Mouse (Mus musculus) embryo, embryonic 9.5 days (tissue): ENCODE results near the gene Jpt2.

Experiments
- DNase-seq: peaks from one replicate; pipeline ENCODE4 v3.0.0-alpha.2; 2017; ENCODE audit errors: extremely low spot score

The Jpt2 gene

DNA sequence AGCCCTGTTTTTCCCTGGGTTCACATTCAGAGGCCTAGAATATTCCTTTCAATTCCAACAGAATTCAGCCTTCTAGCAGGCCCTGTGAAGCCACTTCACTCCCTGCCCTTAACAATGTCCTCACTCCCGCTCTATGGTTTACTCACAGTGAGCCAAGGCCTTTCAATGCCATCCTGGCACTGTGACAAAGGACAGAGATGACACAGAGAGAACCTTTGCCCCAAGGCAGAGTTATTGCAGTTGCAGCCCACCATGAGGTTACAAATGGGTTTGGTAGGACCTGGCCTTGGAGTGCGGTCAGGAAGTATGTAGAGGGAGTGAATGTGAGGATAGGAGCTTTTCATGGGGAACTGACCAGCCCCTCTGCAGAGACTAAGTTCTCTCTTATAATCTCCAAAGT, 52.9 kb downstream of the Jpt2 start:
- no peak for DNase-seq

DNA sequence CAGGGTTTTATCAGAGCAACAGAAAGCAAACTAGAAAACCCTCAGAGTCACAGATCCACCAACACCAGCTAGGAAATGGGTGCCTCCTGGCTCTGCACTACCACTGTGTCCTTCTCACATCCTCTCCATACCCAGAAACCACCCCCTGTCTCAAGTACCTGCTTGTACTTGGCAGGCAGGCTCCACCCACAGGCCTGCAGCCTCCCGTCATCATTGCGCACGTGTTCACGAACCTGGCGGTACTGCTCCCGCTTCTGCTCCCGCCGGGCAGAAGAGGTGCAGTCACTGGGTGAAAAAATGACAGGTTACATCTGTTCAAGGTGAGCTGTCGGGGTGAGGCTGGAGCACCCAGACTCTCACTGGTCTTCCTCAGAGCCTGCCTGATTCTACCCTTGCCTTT, 56.7 kb downstream of the Jpt2 start:
- no peak for DNase-seq

DNA sequence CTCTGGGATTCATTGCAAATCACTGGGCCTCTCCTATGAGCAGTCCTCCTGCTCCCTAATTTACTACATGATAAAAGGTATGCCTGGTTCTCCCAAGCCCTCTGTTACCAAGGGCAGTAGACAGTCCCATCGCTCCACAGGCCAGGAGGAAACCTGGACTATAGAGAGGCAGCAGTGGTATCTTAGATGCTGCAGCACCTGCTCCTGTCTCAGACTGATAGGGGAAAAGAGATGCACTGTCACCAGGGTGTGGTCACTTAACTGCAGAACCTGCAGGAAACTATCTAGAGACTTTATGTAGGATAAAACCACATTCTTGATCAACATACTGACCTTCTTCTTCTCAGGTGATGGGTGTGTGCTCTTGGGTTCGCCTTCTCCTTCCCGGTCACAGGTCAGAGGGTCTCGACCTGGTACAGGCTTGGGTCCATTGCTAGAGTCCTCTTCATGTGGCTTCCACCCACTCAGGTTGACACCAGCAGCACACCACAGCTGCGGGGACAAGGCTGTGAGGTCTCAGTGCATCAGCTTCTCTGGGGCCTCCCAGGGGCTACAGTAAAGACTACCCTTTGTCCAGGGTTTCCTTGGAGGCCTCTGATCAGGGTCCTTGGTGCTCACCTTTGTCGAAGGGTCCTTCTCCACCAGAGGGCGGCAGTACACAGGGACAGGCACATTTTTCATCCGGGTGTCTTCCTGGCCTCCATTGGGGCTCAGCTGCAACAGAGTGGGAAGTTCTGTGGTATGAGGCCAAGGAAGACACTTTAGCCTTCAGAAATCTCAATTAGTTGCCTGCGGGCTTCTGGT, 57.6 kb downstream of the Jpt2 start:
- no peak for DNase-seq

DNA sequence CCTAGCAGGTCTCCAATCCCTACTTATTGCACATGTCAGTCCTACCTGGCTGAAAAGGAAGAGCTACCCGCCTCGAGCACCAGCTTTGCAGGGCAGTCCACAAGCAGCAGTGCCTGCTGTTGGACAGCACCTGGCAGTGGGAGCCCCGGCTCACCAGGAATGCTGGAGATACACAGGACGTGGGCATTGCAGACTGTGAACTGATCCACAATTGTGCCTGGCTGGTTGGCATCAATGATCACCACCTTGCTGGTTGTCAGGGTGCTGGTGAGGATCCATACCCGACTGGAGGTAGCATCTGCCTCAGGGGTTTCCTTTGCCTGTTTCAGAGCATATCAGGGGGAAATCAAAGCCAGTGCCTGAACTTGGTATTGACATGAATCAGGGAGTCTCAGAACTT, 58.4 kb downstream of the Jpt2 start:
- DNase-seq, result no peak

DNA sequence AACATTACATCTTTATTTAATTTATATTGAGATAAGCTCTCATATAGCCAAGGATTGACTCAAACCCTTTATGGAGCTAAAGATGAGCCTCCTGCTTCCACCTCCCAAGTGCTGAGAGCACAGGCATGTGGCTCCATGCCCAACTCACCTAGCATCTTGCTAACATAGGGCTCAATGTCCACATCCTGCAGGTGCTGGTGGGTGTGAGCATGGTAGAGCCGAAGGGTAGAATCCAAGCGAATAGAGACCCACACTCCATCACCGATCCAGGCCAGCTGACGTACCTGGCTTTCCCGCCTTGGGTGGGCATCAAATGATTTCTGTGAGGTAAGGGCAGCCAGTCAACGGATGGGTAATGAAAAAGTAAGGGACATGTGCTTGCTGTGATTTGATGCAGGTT, 60.5 kb downstream of the Jpt2 start:
- DNase-seq, result no peak

DNA sequence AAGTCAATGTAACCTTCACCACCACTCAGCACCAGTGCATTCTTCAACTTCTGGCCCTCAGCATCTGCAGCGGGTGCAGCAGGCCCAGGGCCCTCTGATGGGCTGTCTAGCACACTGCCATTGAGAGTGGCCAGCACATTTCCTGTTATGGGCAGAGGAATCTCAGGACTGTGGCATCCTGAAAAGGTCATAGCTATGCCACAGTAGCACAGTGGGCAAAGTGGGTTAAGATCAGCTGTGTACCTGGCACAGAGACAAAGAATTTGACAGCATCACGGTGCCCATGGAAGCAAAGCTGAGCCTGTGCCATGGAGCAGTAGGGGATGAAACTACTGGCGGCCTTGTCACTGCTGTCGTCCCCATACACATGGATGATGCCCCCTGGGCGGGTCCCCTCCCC, 61.3 kb downstream of the Jpt2 start:
- DNase-seq, result no peak

DNA sequence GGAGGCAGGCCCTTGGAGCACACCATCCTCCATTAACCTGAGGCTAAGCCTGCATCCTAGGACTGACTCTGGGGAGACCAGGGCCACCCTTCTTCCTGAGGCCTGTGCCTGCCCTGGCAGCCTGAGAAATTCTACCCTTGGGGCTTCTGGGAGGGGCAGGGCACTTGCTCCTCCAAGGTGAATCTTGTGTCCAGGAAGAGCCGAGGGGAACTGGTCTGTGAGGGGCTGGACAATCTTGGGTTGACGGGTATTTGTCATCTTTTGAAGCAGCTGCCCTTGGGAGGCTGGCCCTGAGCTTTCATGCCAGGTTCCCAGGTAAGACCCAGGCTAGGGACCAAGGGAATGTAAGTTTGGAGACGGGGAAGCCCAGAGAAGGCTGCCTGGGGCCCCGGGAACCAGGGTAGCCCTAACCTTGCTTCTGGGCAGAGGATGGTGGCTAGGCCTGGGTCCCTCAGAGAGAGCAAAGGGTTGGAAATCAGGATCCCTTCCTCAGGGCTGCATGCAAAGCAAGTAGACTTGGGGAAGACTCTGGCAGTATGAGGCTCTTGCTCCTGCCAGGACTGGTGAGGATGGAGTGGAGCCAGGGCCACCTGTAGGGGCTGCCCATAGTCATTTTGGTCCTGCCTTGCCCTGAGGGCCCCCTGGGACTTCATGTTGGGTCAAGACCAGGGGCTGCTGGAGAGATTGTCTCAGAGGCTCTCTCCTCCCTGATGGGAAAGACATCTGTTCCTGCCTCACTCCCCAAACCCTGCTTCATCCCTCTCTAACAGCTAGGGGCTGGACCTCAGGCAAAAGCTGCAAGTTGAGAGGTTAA, 62.2 kb downstream of the Jpt2 start:
- no peak for DNase-seq

DNA sequence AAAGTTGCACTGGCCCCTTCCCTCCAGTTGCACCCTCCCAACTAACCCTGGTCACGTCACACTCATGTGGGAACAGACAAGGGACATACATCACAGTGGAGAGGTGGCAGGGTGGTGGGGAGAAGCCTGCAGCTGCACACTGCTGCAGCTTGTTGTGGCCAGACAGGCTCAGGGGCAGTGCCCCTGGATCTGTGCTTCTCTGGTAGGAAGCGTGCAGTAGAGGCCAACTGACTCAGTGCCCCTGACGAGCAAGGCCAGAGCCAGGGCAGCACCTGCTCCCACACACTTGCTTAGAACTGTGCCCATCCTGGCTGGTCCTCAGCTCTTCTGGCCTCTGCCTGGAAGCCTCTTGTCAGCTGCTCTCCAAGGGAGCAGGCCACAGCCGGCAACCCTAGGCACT, 62.9 kb downstream of the Jpt2 start:
- no peak for DNase-seq

DNA sequence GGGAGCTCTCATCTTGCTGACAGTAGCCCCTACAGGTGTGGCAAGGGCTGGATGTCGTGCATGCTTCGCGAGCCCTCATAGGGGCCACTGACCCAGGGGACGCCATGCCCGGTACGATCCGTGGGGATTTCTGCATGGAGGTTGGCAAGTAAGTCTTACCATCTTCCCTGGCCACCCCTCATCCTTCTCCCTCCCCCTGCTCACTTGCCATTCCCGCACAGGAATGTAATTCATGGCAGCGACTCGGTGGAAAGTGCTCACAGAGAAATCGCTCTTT, 63.6 kb downstream of the Jpt2 start:
- no peak for DNase-seq

DNA sequence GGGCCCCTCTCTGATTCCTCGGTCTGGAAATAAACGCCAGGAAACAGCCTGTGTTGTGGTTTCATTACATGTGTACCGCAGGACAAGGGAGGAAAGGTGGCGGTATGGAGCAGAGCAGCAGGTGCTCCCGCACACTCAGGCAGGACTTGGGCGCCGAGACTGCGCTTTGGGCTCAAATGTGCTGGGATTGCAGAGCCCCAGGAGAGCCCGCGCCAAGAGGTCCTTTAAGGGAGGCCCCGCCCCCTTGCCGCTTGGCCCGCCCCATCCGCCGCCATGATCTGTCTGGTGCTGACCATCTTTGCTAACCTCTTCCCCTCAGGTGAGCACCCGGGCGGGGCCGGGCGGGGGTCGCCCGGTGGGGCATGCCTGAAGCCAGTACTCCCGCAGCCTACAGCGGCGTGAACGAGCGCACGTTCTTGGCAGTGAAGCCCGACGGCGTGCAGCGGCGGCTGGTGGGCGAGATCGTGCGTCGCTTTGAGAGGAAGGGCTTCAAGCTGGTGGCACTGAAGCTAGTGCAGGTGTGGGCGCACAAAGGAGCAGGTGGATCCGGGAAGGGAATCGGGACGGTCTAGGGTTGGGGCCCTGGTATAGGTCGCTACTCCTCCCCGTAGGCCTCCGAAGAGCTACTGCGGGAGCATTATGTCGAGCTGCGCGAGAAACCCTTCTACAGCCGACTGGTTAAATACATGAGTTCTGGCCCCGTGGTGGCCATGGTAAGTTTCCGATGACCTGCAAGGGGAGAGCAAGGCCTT, 64.1 kb downstream of the Jpt2 start, which contains the start of gene Nme3:
Gene Nme3, plus strand, starts transcription at position 260 of the 752 bp plus-strand sequence.
- peak; percentile 85 for DNase-seq

DNA sequence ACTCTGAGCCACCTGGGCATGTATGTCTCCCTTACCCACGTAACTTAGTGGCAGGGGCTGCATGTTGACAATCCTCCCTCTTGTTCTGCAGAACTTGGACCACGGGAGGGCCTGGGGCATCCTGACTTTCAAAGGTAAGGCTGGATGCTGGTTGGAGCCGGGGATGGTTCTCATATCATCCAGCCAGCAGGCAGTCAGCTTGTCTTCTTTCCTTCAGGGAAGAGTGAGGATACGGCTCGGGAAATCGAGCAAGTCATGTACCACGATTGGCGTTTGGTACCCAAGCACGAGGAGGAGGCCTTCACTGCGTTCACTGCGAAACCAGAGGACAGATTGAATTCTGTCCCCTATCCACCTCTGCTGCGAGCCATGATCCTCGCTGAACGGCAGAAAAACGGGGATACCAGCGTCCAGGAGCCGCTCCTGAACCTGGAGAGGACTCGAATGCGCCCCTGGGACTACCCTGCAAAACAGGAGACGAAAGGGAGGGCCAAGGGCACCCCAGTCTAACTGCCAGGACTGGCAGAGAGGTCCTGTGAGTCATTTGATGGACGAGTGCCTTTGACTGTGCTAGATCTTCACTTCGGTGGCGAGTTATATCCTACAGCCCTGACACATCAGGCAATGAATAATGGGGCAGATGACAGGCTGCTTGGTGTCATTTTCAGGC, 64.8 kb downstream of the Jpt2 start:
- no peak for DNase-seq

DNA sequence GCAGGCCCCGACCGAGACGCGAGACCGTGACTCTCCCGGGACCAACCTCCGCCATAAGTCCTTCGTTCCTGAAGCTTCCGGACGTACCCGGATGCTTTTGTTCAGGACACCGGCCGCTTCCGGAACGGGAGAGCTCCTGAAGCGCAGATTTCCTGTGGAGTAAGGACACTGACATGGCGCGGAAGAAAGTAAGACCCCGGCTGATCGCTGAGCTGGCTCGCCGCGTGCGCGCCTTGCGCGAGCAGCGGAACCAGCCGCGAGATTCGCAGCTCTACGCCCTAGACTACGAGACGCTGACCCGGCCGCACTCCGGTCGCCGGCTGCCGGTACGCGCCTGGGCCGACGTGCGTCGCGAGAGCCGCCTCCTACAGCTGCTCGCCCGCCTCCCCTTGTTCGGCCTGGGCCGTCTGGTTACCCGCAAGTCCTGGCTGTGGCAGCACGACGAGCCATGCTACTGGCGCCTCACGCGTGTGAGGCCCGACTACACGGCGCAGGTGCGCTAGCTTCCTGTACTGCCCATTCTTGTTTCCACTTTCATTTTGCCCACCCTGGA, 65.4 kb downstream of the Jpt2 start, which contains the start of the genes Eme2 and Mrps34:
Gene Eme2, minus strand, starts transcription at position 93 of the 553 bp plus-strand sequence.
Gene Mrps34, plus strand, starts transcription at position 122 of the 553 bp plus-strand sequence.
- peak; percentile 85 for DNase-seq

DNA sequence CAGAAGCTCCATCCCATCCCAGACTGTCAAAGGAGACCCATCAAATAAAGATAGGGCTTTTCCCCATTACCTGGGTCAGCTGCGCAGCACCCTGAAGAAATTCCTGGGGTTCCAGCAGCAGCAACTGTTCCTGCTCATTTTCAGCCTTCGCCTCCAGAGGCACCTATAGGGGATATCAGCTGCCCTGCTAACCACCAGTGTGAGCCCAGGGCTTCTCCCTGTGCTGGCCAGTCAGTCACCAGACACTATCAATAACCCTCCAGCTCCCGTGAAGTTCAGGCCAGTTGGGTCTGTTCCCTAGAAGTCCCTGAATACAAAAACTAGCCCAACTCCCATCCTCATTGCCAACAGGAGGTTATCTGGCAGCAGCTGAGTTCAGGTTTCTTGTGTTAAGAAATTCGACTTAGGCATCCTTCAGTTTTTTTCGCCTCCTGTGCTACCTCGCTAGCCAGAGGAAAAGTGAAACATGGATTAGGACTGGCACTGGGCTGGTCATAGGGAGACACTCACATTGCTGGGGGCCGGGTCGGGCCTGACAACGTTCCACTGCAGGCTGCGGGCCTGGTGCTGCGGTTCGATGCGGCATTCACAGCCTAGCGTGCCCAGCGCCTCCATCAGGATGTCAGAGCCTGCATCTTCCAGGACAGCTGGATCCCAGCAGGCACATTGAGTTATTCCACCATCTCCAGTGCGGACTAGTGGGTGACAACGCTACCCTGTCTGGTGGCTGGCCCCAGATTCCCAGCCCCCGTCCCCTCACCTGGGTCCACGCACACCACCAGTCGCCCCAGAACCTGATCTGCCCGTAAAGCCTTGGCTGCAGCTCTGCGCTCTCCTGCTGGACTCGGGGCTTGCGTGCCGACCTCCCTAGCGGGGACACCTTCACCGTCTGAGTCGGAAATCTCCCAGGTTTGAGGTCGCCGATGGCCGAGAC, 66.2 kb downstream of the Jpt2 start:
- DNase-seq, result no peak

DNA sequence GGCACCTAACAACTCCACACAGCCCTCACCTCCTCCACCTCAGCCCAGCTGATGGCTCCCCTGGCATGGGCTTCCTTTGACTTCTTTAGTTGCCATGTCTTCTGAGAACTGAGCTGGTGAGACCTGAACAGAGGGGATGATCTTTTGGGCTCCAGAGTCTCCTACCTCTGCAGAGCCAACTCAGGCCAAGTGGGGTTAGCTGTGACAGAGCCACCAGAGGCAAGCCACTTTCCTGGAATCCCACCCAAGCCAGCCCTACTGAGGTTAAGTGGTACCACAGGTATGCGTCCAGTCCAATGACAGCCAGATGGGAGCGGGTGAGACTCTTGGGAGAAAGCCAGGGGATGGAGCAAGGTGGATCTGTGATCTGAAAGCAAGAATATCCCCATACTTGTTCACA, 67.2 kb downstream of the Jpt2 start:
- DNase-seq, result no peak

DNA sequence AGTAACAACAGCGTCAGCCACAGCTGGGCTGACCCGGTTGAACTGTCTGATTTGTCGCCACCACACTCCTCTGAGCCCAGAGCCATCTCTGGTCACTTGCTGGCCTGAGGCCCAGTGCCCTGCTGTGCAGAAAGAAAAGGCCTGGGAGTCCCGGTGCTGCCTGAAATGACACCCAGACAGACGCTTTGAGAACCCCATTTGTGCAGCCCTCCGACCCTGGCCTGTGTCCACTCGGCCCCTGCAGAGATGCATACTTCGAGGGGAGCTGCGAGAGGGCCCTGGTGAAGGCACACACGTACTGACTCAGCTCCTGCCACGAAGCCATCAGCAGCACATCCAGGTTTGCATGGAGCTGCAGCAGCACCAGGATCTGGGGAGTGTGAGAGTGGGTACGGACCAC, 67.7 kb downstream of the Jpt2 start:
- DNase-seq, result no peak

DNA sequence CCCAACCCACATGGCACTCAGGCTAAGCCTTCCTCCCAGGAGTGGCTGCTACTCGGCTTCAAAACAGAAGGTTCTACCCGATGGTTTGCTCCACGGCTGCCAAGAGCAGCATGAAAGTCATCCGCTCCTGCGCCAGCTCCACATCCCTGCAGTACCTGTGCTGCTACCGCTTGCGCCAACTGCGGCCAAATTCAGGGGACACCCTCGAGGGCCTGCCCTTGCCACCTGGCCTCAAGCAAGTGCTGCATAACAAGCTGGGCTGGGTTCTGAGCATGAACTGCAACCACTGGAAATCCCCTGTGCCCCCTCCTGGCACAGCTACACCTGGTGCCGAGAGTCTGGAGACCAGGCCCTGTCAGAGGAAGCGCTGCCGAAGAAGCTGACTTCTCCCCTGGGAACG, 69.2 kb downstream of the Jpt2 start:
- no peak for DNase-seq

DNA sequence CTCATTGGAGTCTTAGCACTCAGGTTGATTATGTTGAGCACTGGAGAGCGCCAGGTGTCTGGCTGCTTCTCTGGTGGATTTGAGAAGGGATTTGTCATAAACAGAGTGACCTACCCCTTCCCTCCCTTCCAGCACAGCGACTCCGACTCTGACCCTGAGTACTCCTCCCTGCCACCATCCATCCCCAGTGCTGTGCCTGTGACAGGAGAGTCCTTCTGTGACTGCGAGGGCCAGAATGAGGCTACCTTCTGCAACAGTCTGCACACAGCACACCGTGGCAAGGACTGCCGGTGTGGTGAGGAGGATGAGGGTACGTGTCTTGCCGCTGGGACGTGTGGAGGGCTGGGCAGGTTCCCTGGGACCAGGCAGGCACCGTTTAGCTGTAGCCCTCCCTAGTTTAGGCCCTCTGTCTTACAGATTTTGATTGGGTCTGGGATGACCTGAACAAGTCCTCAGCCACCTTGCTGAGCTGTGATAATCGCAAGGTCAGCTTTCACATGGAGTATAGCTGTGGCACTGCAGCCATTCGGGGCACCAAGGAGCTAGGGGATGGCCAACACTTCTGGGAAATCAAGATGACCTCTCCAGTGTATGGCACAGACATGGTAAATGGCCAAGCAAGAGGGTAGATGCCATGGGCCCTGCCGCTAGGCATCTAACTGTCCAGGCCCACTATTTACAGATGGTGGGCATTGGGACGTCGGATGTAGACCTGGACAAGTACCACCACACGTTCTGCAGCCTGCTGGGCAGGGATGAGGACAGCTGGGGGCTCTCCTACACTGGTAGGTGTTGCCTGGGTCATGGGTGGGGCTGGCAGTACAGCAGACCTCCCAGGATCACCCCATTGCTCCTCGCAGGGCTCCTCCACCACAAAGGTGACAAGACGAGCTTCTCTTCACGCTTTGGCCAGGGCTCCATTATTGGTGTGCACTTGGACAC, 70.1 kb downstream of the Jpt2 start:
- DNase-seq, result no peak

DNA sequence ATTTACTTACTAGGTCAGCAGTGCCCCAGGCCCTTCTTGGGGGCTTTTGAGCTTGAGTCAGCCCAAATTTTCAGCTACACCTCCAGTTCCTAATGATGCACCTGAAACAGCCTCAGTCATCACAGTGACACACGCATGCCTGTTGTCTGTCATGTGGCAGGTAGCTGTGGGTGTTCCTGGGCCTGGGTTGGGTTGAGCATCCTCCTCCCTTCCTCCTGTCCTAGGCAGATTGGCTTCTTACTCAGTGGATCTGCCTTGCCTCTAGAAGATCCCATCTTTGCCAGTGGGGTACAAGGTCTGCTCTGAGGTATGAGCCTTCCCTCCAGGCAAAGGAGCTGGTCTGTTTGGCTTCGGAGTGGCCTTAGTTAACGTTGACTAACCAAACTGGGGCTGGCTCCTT, 71.6 kb downstream of the Jpt2 start:
- DNase-seq, result no peak
